Mouse (Mus musculus) heart, postnatal 4 days (tissue): Measurements from ENCODE around the gene Hapln1. TPM values are rescaled to one million over a fixed set of nuclear protein-coding genes. Genes with fewer than 3 reads are reported as not detected.
A peak's percentile ranks its signal among the peaks of the same experiment; 100 is the strongest.

Experiments used
- DNase-seq: peaks from one replicate; pipeline ENCODE4 v3.0.0; 2021
- total RNA-seq, 2 experiments: library from RNA; stranded (reverse); gene quantifications; 2 replicates each; pipeline ENCODE4 v1.2.3; 2021

The Hapln1 gene
- total RNA-seq, 2 experiments from 2014 or later: 0.81 to 1.8 TPM

- DNase-seq: no peak
Observed at GRCm38 (mm10) chr13:89603336-89603735, 63.7 kb downstream of the Hapln1 start.

GRCm38 (mm10) chr13:89607399-89607798, 67.8 kb downstream of the Hapln1 start:
- DNase-seq: no peak

GRCm38 (mm10) chr13:89619064-89619463, 79.5 kb downstream of the Hapln1 start:
- no peak for DNase-seq

- DNase-seq: peak; percentile 31
Observed at GRCm38 (mm10) chr13:89634137-89634683, 94.6 kb downstream of the Hapln1 start.

- no peak for DNase-seq
Observed at GRCm38 (mm10) chr13:89637012-89637411, 97.4 kb downstream of the Hapln1 start.

GRCm38 (mm10) chr13:89645589-89645988, 106.0 kb downstream of the Hapln1 start:
- DNase-seq: no peak

- DNase-seq: no peak
Observed at GRCm38 (mm10) chr13:89652773-89653172, 113.2 kb downstream of the Hapln1 start.

GRCm38 (mm10) chr13:89653279-89653678, 113.7 kb downstream of the Hapln1 start:
- no peak for DNase-seq

- no peak for DNase-seq
Observed at GRCm38 (mm10) chr13:89657046-89657445, 117.5 kb downstream of the Hapln1 start.

Other genes with a start within 250 kb of the Hapln1 start
- 10 to 100 TPM; 83.8 to 84.4 TPM for gene Vcan, start 202.7 kb downstream of the Hapln1 start, total RNA-seq